Mouse (Mus musculus): ENCODE results near the gene Esrrg. TPM values are rescaled to one million over a fixed set of nuclear protein-coding genes. Genes with fewer than 3 reads are reported as not detected.
A peak's percentile ranks its signal among the peaks of the same experiment; 100 is the strongest.

Gene Esrrg
- total and polyA plus RNA-seq, 3 experiments, result 0.01 TPM; not detected in 2

DNA sequence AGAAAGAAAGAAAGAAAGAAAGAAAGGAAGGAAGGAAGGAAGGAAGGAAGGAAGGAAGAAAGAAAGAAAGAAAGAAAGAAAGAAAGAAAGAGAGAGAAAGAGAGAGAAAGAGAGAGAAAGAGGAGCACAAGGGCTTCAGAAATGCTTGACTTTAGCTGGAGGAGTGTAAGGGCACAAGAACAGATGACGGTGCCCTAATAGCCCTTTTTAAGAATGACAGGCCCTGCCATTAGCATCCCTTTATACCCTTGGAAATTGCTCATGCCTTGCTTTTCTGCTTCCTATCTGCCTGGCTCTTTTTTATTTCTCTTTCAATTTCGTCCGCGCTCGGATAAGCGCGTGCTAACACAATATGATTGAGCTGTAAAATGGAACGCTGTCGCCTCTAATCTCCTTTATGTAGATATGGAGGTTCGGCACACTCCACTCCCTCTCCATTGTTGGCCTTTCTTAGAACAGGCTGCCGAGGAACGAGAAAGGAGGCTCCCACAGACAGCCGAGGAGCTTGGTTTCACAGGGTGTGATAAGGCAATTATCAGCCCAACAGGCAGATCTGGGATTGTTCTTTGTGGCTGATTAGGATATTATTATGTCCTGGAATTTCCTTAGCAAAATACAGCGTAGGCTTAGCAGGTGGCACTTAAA, 546.0 kb downstream of the Esrrg start (continued):
- TF ChIP-seq JUND (IDR thresholded peaks at IDR 0.05; ENCODE audit: low read depth, low read length), result no peak
- no peak for TF ChIP-seq ZNF384 (IDR thresholded peaks at IDR 0.05; ENCODE audit: low read depth, low read length)
- peak; percentile 91 for TF ChIP-seq SIN3A (IDR thresholded peaks at IDR 0.05; ENCODE audit: low read length)
- TF ChIP-seq GABPA (IDR thresholded peaks at IDR 0.05; ENCODE audit: low read depth, low read length), result no peak
- peak in 1 of 2 experiments; percentile 65; a peak in 2 of 4 replicates for TF ChIP-seq POLR2A (IDR thresholded peaks at IDR 0.05; ENCODE audit: control insufficient read depth in 1 of 2, insufficient read depth in 1 of 2, low read depth in 1 of 2, low read length in 2 of 2, poor library complexity in 1 of 2)
- TF ChIP-seq EP300 (IDR thresholded peaks at IDR 0.05; ENCODE audit: low read depth in 1 of 2, low read length in 2 of 2), result peak; percentile 83 to 95
- no peak; the same call in 1 of the 2 replicates for TF ChIP-seq USF1 (IDR thresholded peaks at IDR 0.05; ENCODE audit: low read depth, low read length)
- TF ChIP-seq MYB (IDR thresholded peaks at IDR 0.05; ENCODE audit: low read depth, low read length), result peak; percentile 31; the same call in 1 of the 2 replicates
- TF ChIP-seq CHD2 (IDR thresholded peaks at IDR 0.05; ENCODE audit: low read length), result no peak; the same call in 1 of the 2 replicates
- peak; percentile 75; the same call in 1 of the 2 replicates for TF ChIP-seq MAZ (IDR thresholded peaks at IDR 0.05; ENCODE audit: low read depth, low read length)
- peak; percentile 47; the same call in 1 of the 2 replicates for TF ChIP-seq ELF1 (IDR thresholded peaks at IDR 0.05; ENCODE audit: low read depth, low read length)
- TF ChIP-seq CHD1 (IDR thresholded peaks at IDR 0.05; ENCODE audit: low read depth, low read length), result peak; percentile 46; the same call in 1 of the 2 replicates
- TF ChIP-seq TBP (IDR thresholded peaks at IDR 0.05; ENCODE audit: low read depth, low read length), result peak; percentile 76; the same call in 1 of the 2 replicates
- TF ChIP-seq ZC3H11A (IDR thresholded peaks at IDR 0.05; ENCODE audit: low read depth, low read length), result no peak

DNA sequence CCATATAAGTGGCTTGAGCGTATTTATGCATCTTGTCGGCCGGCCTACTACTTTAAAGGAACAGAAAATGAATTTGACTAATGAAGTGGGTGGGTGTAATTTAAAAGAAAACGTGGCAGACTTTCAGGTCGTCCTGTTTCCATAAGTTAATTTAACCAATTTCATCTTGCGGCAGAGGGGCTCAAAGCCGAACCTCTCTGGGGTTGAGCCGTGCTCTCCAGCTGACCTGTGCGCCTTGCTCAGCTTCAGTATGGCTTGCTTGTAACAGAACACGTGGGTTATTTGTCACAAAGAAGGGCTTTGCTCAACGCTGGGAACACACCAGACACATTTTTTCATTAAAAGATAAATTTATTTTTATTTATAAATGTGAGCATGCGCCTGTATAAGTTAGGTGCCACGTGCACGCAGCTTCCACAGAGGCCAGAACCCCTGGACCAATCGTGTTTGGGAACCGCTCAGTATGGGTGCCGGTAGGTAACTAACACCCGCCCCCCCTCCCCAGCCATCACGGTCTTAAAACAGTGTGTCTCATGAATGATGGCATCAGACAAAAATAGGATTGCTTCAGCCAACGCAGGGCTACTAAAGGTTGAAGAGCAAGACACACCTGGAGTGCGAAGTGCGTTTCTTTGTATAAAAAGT, 546.7 kb downstream of the Esrrg start:
- Histone ChIP-seq H3K36me3 (ENCODE audit: control insufficient read depth in 1 of 2, insufficient read depth in 2 of 2, low read length in 2 of 2) (peaks cover 0 to 56% of the 10 kb centered on the region in 2 experiments; a peak in 2 of 4 replicates), H3K4me3 (ENCODE audit: control insufficient read depth in 1 of 2, insufficient read depth in 1 of 2, low read depth in 2 of 2, low read length in 2 of 2) (peak overlapping the region in 1 of 2 experiments; percentile 51; a peak in 3 of 4 replicates), H3K79me2 (ENCODE audit: control insufficient read depth, insufficient read depth, low read length, poor library complexity) (no peaks in the 10 kb centered on the region; the same call in 1 of the 2 replicates), H3K4me1 (ENCODE audit: control insufficient read depth in 1 of 2, insufficient read depth in 2 of 2, low read length in 2 of 2) (peaks cover 33 to 53% of the 10 kb centered on the region in 2 experiments), H3K27me3 (ENCODE audit: control insufficient read depth in 1 of 2, insufficient read depth in 2 of 2, low read length in 2 of 2) (no peaks in the 10 kb centered on the region), H3K27ac (ENCODE audit: control insufficient read depth, low read depth, low read length) (peak overlapping the region; percentile 100), H3K9me3 (replicated peaks; ENCODE audit: insufficient read depth, low read length) (no peaks in the 10 kb centered on the region), H3K9ac (ENCODE audit: control insufficient read depth, low read depth, low read length, poor library complexity, severe bottlenecking) (peak overlapping the region; percentile 82)
- TF ChIP-seq SIN3A (IDR thresholded peaks at IDR 0.05; ENCODE audit: low read length) (no peak), NELFE (IDR thresholded peaks at IDR 0.05; ENCODE audit: low read depth, low read length) (no peak), ZKSCAN1 (IDR thresholded peaks at IDR 0.05; ENCODE audit: low read depth, low read length) (no peak), TBP (IDR thresholded peaks at IDR 0.05; ENCODE audit: low read depth, low read length) (no peak), CHD1 (IDR thresholded peaks at IDR 0.05; ENCODE audit: low read depth, low read length) (no peak), JUND (IDR thresholded peaks at IDR 0.05; ENCODE audit: low read depth, low read length) (no peak), CHD2 (IDR thresholded peaks at IDR 0.05; ENCODE audit: low read length) (no peak), NRF1 (IDR thresholded peaks at IDR 0.05; ENCODE audit: insufficient read depth, low read depth, low read length, poor library complexity, severe bottlenecking) (no peak), MYB (IDR thresholded peaks at IDR 0.05; ENCODE audit: low read depth, low read length) (no peak), TAL1 (IDR thresholded peaks at IDR 0.05; ENCODE audit: low read length) (no peak), POLR2AphosphoS5 (IDR thresholded peaks at IDR 0.05; ENCODE audit: borderline replicate concordance, low read depth, low read length) (no peak), USF2 (IDR thresholded peaks at IDR 0.05; ENCODE audit: borderline replicate concordance in 1 of 2, insufficient read depth in 1 of 2, low read depth in 1 of 2, low read length in 2 of 2) (no peak), ZNF384 (IDR thresholded peaks at IDR 0.05; ENCODE audit: low read depth, low read length) (no peak)
- peak; percentile 18 for DNase-seq (ENCODE audit: low read depth, low spot score)
